Mouse (Mus musculus): ENCODE measurements around the gene Adnp. TPM values are rescaled to one million over a fixed set of nuclear protein-coding genes. Genes with fewer than 3 reads are reported as not detected.

The Adnp gene
- total RNA-seq, 1 experiment from 2014 or later: not detected

- ATAC-seq (replicated peaks; ENCODE audit: insufficient number of reproducible peaks, low FRiP score, low TSS enrichment, poor library complexity, severe bottlenecking): no peak
These were observed 7.0 kb upstream of the Adnp start for GRCm38 (mm10) chr2:168213788-168214397.

- ATAC-seq (replicated peaks; ENCODE audit: insufficient number of reproducible peaks, low FRiP score, low TSS enrichment, poor library complexity, severe bottlenecking): no peak
These were observed 971 bp upstream of the Adnp start for GRCm38 (mm10) chr2:168207883-168208282.

- peak; percentile 0; the same call in 1 of the 2 replicates for ATAC-seq (replicated peaks; ENCODE audit: insufficient number of reproducible peaks, low FRiP score, low TSS enrichment, poor library complexity, severe bottlenecking)
These were observed 956 bp downstream of the Adnp start for GRCm38 (mm10) chr2:168205681-168206631.

GRCm38 (mm10) chr2:168205265-168205664 lies 1.6 kb downstream of the Adnp start:
- peak; percentile 75 for ATAC-seq (replicated peaks; ENCODE audit: insufficient number of reproducible peaks, low FRiP score, low TSS enrichment, poor library complexity, severe bottlenecking)

- ATAC-seq (replicated peaks; ENCODE audit: insufficient number of reproducible peaks, low FRiP score, low TSS enrichment, poor library complexity, severe bottlenecking): no peak
These were observed 2.4 kb downstream of the Adnp start for GRCm38 (mm10) chr2:168204476-168204999.

- ATAC-seq (replicated peaks; ENCODE audit: insufficient number of reproducible peaks, low FRiP score, low TSS enrichment, poor library complexity, severe bottlenecking): no peak
These were observed 6.8 kb downstream of the Adnp start for GRCm38 (mm10) chr2:168200014-168200691.

- ATAC-seq (replicated peaks; ENCODE audit: insufficient number of reproducible peaks, low FRiP score, low TSS enrichment, poor library complexity, severe bottlenecking): no peak
These were observed 7.4 kb downstream of the Adnp start for GRCm38 (mm10) chr2:168199476-168199875.

- no peak for ATAC-seq (replicated peaks; ENCODE audit: insufficient number of reproducible peaks, low FRiP score, low TSS enrichment, poor library complexity, severe bottlenecking)
These were observed 8.5 kb downstream of the Adnp start for GRCm38 (mm10) chr2:168198421-168198820.

GRCm38 (mm10) chr2:168195721-168196120 lies 11.2 kb downstream of the Adnp start:
- ATAC-seq (replicated peaks; ENCODE audit: insufficient number of reproducible peaks, low FRiP score, low TSS enrichment, poor library complexity, severe bottlenecking): no peak

GRCm38 (mm10) chr2:168193685-168194084 lies 13.2 kb downstream of the Adnp start:
- ATAC-seq (replicated peaks; ENCODE audit: insufficient number of reproducible peaks, low FRiP score, low TSS enrichment, poor library complexity, severe bottlenecking): no peak

- no peak for ATAC-seq (replicated peaks; ENCODE audit: insufficient number of reproducible peaks, low FRiP score, low TSS enrichment, poor library complexity, severe bottlenecking)
These were observed 15.1 kb downstream of the Adnp start for GRCm38 (mm10) chr2:168191856-168192255.

GRCm38 (mm10) chr2:168175946-168176345 lies 31.0 kb downstream of the Adnp start:
- ATAC-seq (replicated peaks; ENCODE audit: insufficient number of reproducible peaks, low FRiP score, low TSS enrichment, poor library complexity, severe bottlenecking): no peak

GRCm38 (mm10) chr2:168170167-168170685 lies 36.7 kb downstream of the Adnp start:
- ATAC-seq (replicated peaks; ENCODE audit: insufficient number of reproducible peaks, low FRiP score, low TSS enrichment, poor library complexity, severe bottlenecking): peak; percentile 99

- no peak for ATAC-seq (replicated peaks; ENCODE audit: insufficient number of reproducible peaks, low FRiP score, low TSS enrichment, poor library complexity, severe bottlenecking)
These were observed 37.2 kb downstream of the Adnp start for GRCm38 (mm10) chr2:168169800-168170113.

GRCm38 (mm10) chr2:168168892-168169799 lies 37.8 kb downstream of the Adnp start:
- no peak for ATAC-seq (replicated peaks; ENCODE audit: insufficient number of reproducible peaks, low FRiP score, low TSS enrichment, poor library complexity, severe bottlenecking)

GRCm38 (mm10) chr2:168167781-168168180 lies 39.1 kb downstream of the Adnp start:
- ATAC-seq (replicated peaks; ENCODE audit: insufficient number of reproducible peaks, low FRiP score, low TSS enrichment, poor library complexity, severe bottlenecking): no peak

- ATAC-seq (replicated peaks; ENCODE audit: insufficient number of reproducible peaks, low FRiP score, low TSS enrichment, poor library complexity, severe bottlenecking): no peak
These were observed 40.0 kb downstream of the Adnp start for GRCm38 (mm10) chr2:168166750-168167460.

GRCm38 (mm10) chr2:168161978-168162377 lies 44.9 kb downstream of the Adnp start:
- no peak for ATAC-seq (replicated peaks; ENCODE audit: insufficient number of reproducible peaks, low FRiP score, low TSS enrichment, poor library complexity, severe bottlenecking)

Data from monocyte, adult 5-6 weeks (primary cell).